Mouse (Mus musculus) right cerebral cortex, postnatal 25 days (tissue): ENCODE measurements around the gene Ckmt1.
"Not testable (repeated sequence)": the region's sequence is repeated elsewhere in the genome, so short reads cannot be mapped to it uniquely, and the experiment has no call there.

Source experiments
- DNase-seq: peaks from one replicate; pipeline ENCODE4 v3.0.0; 2022

Gene Ckmt1

DNA sequence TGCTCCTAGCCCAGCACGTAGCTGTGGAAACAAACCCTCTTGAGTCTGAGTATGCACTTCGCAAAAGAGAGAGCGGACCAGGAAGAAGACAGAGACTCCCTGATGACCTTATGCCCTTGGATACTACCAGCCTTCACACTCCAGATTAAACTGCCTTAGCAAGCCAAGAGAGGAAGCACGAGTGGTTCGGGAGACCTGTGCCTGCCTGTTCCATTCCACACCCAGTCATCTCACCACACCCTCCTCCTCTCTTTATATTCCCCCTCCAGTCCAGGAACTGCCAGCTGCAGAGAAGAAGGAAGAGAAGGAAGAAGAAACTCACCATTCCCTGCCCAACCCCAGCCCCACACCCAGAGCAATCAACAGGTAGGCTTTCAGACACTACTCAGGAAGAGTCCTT is at the start of gene Ckmt1:
Gene Ckmt1 (plus strand): TSS at position 221 of the 400 bp plus-strand sequence.
- DNase-seq, result no peak

- no peak for DNase-seq
Observed at GRCm38 (mm10) chr2:121308997-121309416, 48.5 kb upstream of the Ckmt1 start.

- no peak for DNase-seq
Observed at GRCm38 (mm10) chr2:121316278-121316677, 41.2 kb upstream of the Ckmt1 start.

- no peak for DNase-seq
Observed at GRCm38 (mm10) chr2:121323041-121323440, 34.5 kb upstream of the Ckmt1 start.

DNA sequence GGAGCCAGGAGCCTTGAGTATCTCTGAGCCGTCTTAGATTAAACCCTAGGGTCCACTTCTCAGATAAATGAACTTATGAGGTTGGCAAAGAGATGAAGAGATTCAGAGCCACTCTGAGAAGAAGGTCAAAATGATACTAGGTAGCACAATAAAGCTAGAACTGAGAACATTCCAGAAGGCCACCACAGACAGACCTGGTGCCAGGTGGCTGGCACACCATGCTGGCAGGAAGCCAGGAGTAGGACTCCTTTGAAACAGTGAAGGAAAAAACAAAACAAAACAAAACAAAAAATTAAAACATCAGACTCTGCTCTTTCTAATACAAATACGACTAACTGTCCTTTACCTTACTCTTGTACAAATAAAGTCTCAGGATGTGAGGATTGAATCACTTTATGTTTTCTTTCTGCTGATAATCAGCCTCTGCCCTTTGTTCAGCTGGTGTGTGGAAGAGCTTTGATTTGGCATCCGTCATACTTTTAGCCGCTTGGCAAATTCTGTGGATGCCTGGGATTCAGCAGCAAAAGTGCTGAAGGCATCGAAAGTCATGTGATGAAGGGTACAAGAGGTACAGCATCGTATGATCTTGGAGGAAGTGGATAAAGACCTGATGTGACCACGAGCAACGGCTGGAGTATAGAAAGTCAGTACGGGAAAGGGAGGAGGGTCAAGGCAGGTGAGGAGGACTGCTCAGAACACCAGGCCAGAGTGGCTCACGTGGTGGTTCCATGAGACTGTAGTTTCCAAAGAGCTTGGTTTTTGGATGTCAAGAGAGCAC is 33.6 kb upstream of the Ckmt1 start:
- no peak for DNase-seq

DNA sequence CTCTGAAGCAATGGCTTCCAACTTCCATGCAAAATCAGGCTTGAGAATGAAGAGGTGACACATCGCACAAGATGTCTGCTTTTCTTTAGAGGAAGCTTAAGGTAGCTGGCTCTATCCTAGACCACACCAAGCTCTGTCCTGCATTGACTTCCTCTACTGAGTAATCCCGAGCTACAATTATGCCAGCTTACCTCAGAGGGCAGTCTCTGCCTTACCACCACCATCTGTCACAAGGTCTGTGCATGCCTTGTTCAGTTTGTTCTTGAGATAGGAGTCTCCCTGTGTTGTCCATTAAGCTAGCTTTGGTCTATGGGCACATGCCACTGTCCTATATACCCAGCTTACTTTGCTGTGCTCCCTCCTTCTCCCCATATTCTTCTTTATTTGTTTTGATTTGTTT is 28.0 kb upstream of the Ckmt1 start:
- DNase-seq, result no peak

DNA sequence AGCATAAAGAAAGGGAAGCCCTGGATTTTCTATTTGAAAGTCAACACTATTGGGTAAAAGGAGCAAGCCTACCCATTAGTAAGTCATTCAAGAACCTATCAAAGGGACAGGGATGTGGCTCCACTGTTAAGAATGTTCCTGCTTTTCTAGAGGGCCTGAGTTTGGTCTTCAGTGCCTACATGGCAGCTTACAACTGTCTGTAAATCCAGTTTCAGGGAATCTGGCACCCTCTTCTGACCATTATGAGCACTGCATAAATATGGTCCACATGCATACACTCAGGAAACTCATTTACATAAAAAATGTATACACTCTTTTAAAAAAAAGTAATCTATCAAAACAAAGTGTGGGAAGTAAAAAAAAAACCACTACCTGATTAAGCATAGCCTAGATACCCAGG is 18.5 kb upstream of the Ckmt1 start:
- DNase-seq, result no peak

- DNase-seq, result no peak
Observed at GRCm38 (mm10) chr2:121353156-121353555, 4.4 kb upstream of the Ckmt1 start.

GRCm38 (mm10) chr2:121354378-121354777 is 3.1 kb upstream of the Ckmt1 start:
- no peak for DNase-seq

DNA sequence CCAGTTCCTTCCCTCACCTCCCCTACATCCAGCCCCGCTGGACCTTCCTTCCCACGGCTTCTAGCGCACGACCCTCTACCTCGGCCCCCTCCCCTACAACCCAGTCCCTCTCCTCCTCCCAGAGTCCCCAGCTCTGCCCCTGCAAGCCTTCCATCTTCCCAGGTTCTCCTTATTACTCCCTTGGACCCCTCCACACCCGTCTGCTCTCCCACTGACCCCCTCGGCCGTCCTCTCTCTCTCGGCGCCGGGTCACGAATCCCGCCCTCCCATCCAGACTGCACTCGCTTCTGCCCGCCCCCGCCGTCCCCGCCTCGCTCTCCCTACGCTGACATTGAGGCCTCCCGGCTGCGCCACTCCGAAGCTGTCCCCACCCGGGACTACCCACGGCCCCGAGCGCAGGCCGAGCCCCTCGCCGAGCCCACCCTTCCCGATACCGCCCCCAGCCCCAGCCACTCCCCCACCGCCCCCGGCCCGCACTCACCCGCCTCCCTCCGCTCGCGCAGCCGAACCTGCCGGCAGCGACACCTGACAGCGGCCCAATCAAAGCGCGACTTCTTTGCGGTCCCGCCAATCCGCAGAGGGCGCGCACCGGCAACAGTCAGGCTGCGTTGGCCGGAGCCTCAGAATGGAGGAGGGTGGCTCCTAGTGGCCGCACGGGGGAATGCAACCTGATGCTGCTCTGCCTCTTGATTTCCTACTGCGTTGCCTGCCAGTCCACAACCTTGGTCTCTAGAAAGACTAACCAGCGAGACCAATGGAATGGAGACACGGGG is 2.5 kb upstream of the Ckmt1 start, which contains the start of gene Ppip5k1:
Gene Ppip5k1 (minus strand): TSS at position 577 of the 773 bp plus-strand sequence.
- peak; percentile 99 for DNase-seq

DNA sequence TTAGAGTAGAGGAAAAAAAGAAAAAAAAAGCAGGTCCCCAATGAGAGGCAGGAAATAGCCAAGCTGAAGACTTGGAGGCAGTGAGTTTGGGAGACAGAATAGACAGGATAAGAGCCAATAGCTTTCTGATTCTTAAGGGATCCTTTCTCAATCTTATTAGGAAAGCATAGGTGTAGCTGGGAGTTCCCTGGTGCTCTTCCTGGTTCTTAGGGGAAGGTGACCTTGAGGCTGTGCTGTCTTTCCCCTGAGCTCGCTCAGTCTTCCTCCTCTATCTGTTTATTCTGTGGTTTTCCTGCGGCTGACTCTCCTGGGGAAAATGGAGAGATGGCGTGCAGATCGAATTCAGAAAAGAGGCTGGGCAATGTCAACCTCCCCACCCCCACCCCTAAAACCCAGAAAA is 447 bp downstream of the Ckmt1 start:
- no peak for DNase-seq

DNA sequence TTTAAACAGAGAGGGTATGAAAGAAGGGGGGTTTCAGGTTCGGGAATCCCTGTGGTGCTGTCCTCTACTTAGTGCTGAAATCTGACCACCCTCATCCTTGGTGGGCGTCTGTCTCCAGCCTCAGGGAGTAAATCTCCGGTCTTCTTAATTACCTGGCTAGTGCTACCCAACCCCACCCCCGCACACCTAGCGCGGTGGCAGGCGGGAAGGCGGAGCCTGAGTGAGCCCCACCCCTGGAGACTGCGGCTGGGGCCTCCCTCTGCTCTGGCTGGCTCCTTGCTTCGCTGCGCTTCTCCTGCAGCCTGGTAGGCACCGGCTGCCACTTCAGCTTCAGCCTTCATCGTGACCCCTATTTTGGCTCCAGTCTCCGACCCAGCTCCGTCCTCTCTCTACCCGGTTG is 867 bp downstream of the Ckmt1 start:
- DNase-seq, result peak; percentile 87

GRCm38 (mm10) chr2:121359461-121359860 is 1.9 kb downstream of the Ckmt1 start:
- no peak for DNase-seq

DNA sequence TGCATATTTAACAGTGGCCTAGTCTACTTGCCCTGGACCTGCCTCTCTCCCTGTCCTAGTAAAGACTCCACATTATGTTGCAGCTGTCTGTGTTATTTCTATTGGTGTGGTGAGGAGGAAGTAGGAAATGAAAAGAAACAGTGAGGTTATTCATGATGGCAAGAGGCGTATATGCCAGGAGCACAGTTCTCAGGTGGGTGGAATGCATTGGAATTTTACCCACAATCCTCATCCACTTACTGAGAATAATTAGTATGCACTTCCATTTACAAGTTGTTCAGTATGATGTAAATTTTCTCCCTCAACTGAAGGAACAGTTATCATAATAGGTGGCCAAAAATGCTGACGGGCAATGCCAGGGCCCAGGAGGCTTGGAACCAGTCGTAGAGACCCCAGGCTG is 6.1 kb downstream of the Ckmt1 start:
- DNase-seq, result no peak

GRCm38 (mm10) chr2:121368831-121369230 is 11.3 kb downstream of the Ckmt1 start:
- no peak for DNase-seq

DNA sequence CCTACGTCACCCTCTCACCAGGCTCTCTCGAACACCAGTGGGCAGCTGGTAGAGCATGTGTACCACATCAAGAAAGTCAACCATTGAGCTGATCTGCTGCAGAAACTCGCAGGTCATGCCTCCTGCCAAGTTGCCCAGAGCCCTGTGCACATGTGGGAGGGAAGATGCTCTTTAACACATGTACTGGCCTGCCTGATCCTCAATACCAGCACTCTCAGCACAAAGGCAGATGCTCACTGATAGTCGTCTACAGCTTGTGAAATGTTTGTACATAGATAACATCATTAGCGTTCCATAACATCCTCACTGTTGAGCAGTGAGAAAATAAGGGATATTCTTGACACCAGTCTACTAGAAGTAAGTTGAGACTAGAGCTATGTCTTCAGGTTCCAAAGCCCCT is 13.4 kb downstream of the Ckmt1 start:
- no peak for DNase-seq

- no peak for DNase-seq
Observed at GRCm38 (mm10) chr2:121372266-121372665, 14.8 kb downstream of the Ckmt1 start.

GRCm38 (mm10) chr2:121374766-121375165 is 17.3 kb downstream of the Ckmt1 start:
- no peak for DNase-seq

GRCm38 (mm10) chr2:121386961-121387575 is 29.6 kb downstream of the Ckmt1 start, which contains the start of gene Strc:
Strc (minus strand) TSS chr2:121387168.
- not testable (repeated sequence) for DNase-seq

DNA sequence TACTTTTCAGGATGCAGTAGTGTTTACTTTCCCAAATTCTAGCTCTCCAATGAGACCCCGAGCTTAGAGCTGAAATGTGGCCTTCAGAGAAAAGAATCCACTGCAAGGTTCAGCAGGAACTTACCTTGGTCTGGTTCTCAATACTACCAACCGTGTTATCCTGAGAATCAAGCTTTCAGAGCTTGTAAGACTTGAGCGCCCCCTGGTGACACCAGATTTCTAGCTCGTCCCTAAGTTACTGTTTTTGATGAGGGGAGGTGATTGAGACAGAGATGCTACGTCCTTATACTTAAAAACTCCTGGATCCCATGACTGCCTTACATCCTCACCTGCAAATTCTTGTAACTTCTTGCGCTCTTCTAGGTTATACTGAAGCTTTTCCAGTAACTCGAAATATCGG is 39.1 kb downstream of the Ckmt1 start:
- peak; percentile 67 for DNase-seq

GRCm38 (mm10) chr2:121403296-121403695 is 45.8 kb downstream of the Ckmt1 start:
- DNase-seq, result no peak

- no peak for DNase-seq
Observed at GRCm38 (mm10) chr2:121408160-121408559, 50.6 kb downstream of the Ckmt1 start.

GRCm38 (mm10) chr2:121412843-121413386 is 55.4 kb downstream of the Ckmt1 start:
- no peak for DNase-seq
